Mouse (Mus musculus): ENCODE measurements at regions not wholly inside any gene's neighbourhood (a gene's known extent, or its start where the extent isn't known, plus 50 kb on each side); places are given as distances from the start of the nearest gene placed in this dataset.

DNA sequence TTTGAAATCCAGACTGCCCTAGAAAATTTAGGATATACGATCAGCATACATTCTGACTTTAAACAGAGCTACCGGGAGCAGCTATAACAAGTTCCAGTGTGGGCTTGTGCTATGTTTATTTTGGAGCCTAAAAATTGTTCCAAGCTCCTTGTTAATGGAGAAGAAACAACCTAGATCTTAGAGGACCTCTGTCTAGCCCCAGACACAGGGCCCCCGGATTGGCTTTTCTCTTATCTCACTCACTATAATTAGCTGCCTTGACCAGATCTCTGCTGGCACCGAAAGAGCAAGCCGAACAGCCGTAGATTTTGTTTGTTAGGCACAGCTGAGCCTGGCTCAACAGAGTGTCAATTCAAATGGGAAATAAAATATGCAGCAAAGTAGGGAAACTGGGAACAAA, 50.1 kb upstream of the Herpud2 start:
- DNase-seq (ENCODE audit: extremely low spot score in 1 of 2, low spot score in 1 of 2) = peak in 1 of 2 experiments; percentile 60
